Mouse (Mus musculus): ENCODE measurements at regions not wholly inside any gene's neighbourhood (a gene's known extent, or its start where the extent isn't known, plus 50 kb on each side); places are given as distances from the start of the nearest gene placed in this dataset.
A peak's percentile ranks its signal among the peaks of the same experiment; 100 is the strongest.

GRCm38 (mm10) chr4:12516497-12516896 lies 344.7 kb upstream of the Fam92a start:
- H3K36me3 ChIP-seq (ENCODE audit: control insufficient read depth, insufficient read depth, low read length): no peaks in the 10 kb centered on the region
- ATAC-seq (replicated peaks; ENCODE audit: insufficient number of reproducible peaks, low FRiP score, low TSS enrichment): no peak
- no peaks in the 10 kb centered on the region for H3K9me3 ChIP-seq (replicated peaks; ENCODE audit: control insufficient read depth, low read length)
- no peak overlapping the region for H3K9ac ChIP-seq (ENCODE audit: low read depth, low read length)
- H3K4me1 ChIP-seq (ENCODE audit: control insufficient read depth, insufficient read depth, low read length): no peaks in the 10 kb centered on the region
- no peak overlapping the region for H3K27ac ChIP-seq (ENCODE audit: low read depth, low read length)
- H3K4me3 ChIP-seq (ENCODE audit: low read depth, low read length): no peak overlapping the region
- H3K27me3 ChIP-seq (ENCODE audit: control insufficient read depth, insufficient read depth, low read length): no peaks in the 10 kb centered on the region
- H3K4me2 ChIP-seq: no peak overlapping the region
- WGBS (ENCODE audit: insufficient replicate concordance): 82% methylated on average over 10 of the region's 10 CpGs

- H3K27ac ChIP-seq (ENCODE audit: low read depth, low read length): peak overlapping the region; percentile 35; the same call in 1 of the 2 replicates
These were observed 340.0 kb upstream of the Fam92a start for GRCm38 (mm10) chr4:12511656-12512385.

GRCm38 (mm10) chr4:12506851-12507551 lies 335.2 kb upstream of the Fam92a start:
- Histone ChIP-seq H3K4me3 (ENCODE audit: low read depth, low read length) (no peak overlapping the region), H3K9ac (ENCODE audit: low read depth, low read length) (no peak overlapping the region), H3K27ac (ENCODE audit: low read depth, low read length) (0 out of 2 replicates have a peak overlapping the region, but pooled peaks have one; percentile 10), H3K9me3 (replicated peaks; ENCODE audit: control insufficient read depth, low read length) (no peaks in the 10 kb centered on the region), H3K27me3 (ENCODE audit: control insufficient read depth, insufficient read depth, low read length) (no peaks in the 10 kb centered on the region), H3K4me1 (ENCODE audit: control insufficient read depth, insufficient read depth, low read length) (peaks cover 2% of the 10 kb centered on the region; the same call in 1 of the 2 replicates), H3K36me3 (ENCODE audit: control insufficient read depth, insufficient read depth, low read length) (no peaks in the 10 kb centered on the region), H3K4me2 (peak overlapping the region; percentile 27)
- no peak for ATAC-seq (replicated peaks; ENCODE audit: insufficient number of reproducible peaks, low FRiP score, low TSS enrichment)
- 42% methylated on average over 8 of the region's 8 CpGs for WGBS (ENCODE audit: insufficient replicate concordance)

More at GRCm38 (mm10) chr4:12511656-12512385, 340.0 kb upstream of the Fam92a start:
- H3K36me3 ChIP-seq (ENCODE audit: control insufficient read depth, insufficient read depth, low read length): no peaks in the 10 kb centered on the region
- H3K9ac ChIP-seq (ENCODE audit: low read depth, low read length): no peak overlapping the region
- H3K4me1 ChIP-seq (ENCODE audit: control insufficient read depth, insufficient read depth, low read length): peaks cover 2% of the 10 kb centered on the region; the same call in 1 of the 2 replicates
- H3K9me3 ChIP-seq (replicated peaks; ENCODE audit: control insufficient read depth, low read length): no peaks in the 10 kb centered on the region
- H3K27me3 ChIP-seq (ENCODE audit: control insufficient read depth, insufficient read depth, low read length): no peaks in the 10 kb centered on the region
- WGBS (ENCODE audit: insufficient replicate concordance): 53% methylated on average over 10 of the region's 10 CpGs
- no peak overlapping the region for H3K4me3 ChIP-seq (ENCODE audit: low read depth, low read length)
- ATAC-seq (replicated peaks; ENCODE audit: insufficient number of reproducible peaks, low FRiP score, low TSS enrichment): peak; percentile 52; the same call in 1 of the 2 replicates
- no peak overlapping the region for H3K4me2 ChIP-seq

GRCm38 (mm10) chr4:12501086-12501485 lies 329.3 kb upstream of the Fam92a start:
- 63% methylated on average over 8 of the region's 8 CpGs for WGBS (ENCODE audit: insufficient replicate concordance)
- H3K4me1 ChIP-seq (ENCODE audit: control insufficient read depth, insufficient read depth, low read length): no peaks in the 10 kb centered on the region

GRCm38 (mm10) chr4:12498426-12498825 lies 326.6 kb upstream of the Fam92a start:
- no peak for ATAC-seq (replicated peaks; ENCODE audit: insufficient number of reproducible peaks, low FRiP score, low TSS enrichment)
- H3K27me3 ChIP-seq (ENCODE audit: control insufficient read depth, insufficient read depth, low read length): no peaks in the 10 kb centered on the region
- 24% methylated on average over 4 of the region's 4 CpGs for WGBS (ENCODE audit: insufficient replicate concordance)
- no peak overlapping the region; the same call in 1 of the 2 replicates for H3K4me2 ChIP-seq
- H3K9ac ChIP-seq (ENCODE audit: low read depth, low read length): no peak overlapping the region
- H3K4me3 ChIP-seq (ENCODE audit: low read depth, low read length): no peak overlapping the region
- H3K36me3 ChIP-seq (ENCODE audit: control insufficient read depth, insufficient read depth, low read length): no peaks in the 10 kb centered on the region
- no peak overlapping the region for H3K27ac ChIP-seq (ENCODE audit: low read depth, low read length)
- H3K4me1 ChIP-seq (ENCODE audit: control insufficient read depth, insufficient read depth, low read length): no peaks in the 10 kb centered on the region
- H3K9me3 ChIP-seq (replicated peaks; ENCODE audit: control insufficient read depth, low read length): no peaks in the 10 kb centered on the region

More at GRCm38 (mm10) chr4:12501086-12501485, 329.3 kb upstream of the Fam92a start:
- Histone ChIP-seq H3K27me3 (ENCODE audit: control insufficient read depth, insufficient read depth, low read length) (no peaks in the 10 kb centered on the region), H3K4me2 (no peak overlapping the region), H3K4me3 (ENCODE audit: low read depth, low read length) (no peak overlapping the region), H3K27ac (ENCODE audit: low read depth, low read length) (no peak overlapping the region), H3K9ac (ENCODE audit: low read depth, low read length) (no peak overlapping the region), H3K36me3 (ENCODE audit: control insufficient read depth, insufficient read depth, low read length) (no peaks in the 10 kb centered on the region), H3K9me3 (replicated peaks; ENCODE audit: control insufficient read depth, low read length) (no peaks in the 10 kb centered on the region)
- no peak for ATAC-seq (replicated peaks; ENCODE audit: insufficient number of reproducible peaks, low FRiP score, low TSS enrichment)

GRCm38 (mm10) chr4:12492468-12492867 lies 320.7 kb upstream of the Fam92a start:
- Histone ChIP-seq H3K27ac (ENCODE audit: low read depth, low read length) (no peak overlapping the region), H3K27me3 (ENCODE audit: control insufficient read depth, insufficient read depth, low read length) (no peaks in the 10 kb centered on the region), H3K4me2 (no peak overlapping the region), H3K9me3 (replicated peaks; ENCODE audit: control insufficient read depth, low read length) (no peaks in the 10 kb centered on the region), H3K9ac (ENCODE audit: low read depth, low read length) (no peak overlapping the region), H3K36me3 (ENCODE audit: control insufficient read depth, insufficient read depth, low read length) (no peaks in the 10 kb centered on the region), H3K4me1 (ENCODE audit: control insufficient read depth, insufficient read depth, low read length) (no peaks in the 10 kb centered on the region), H3K4me3 (ENCODE audit: low read depth, low read length) (no peak overlapping the region)
- no peak for ATAC-seq (replicated peaks; ENCODE audit: insufficient number of reproducible peaks, low FRiP score, low TSS enrichment)
- WGBS (ENCODE audit: insufficient replicate concordance): 48% methylated on average over 2 of the region's 2 CpGs

GRCm38 (mm10) chr4:12491306-12491705 lies 319.5 kb upstream of the Fam92a start:
- H3K36me3 ChIP-seq (ENCODE audit: control insufficient read depth, insufficient read depth, low read length): no peaks in the 10 kb centered on the region
- 84% methylated on average over 6 of the region's 6 CpGs for WGBS (ENCODE audit: insufficient replicate concordance)

GRCm38 (mm10) chr4:12490066-12490465 lies 318.3 kb upstream of the Fam92a start:
- Histone ChIP-seq H3K4me2 (no peak overlapping the region), H3K27me3 (ENCODE audit: control insufficient read depth, insufficient read depth, low read length) (no peaks in the 10 kb centered on the region), H3K4me1 (ENCODE audit: control insufficient read depth, insufficient read depth, low read length) (no peaks in the 10 kb centered on the region), H3K27ac (ENCODE audit: low read depth, low read length) (no peak overlapping the region), H3K36me3 (ENCODE audit: control insufficient read depth, insufficient read depth, low read length) (no peaks in the 10 kb centered on the region), H3K4me3 (ENCODE audit: low read depth, low read length) (no peak overlapping the region), H3K9me3 (replicated peaks; ENCODE audit: control insufficient read depth, low read length) (no peaks in the 10 kb centered on the region), H3K9ac (ENCODE audit: low read depth, low read length) (no peak overlapping the region)
- WGBS (ENCODE audit: insufficient replicate concordance): 58% methylated on average over 3 of the region's 3 CpGs
- ATAC-seq (replicated peaks; ENCODE audit: insufficient number of reproducible peaks, low FRiP score, low TSS enrichment): no peak

More at GRCm38 (mm10) chr4:12491306-12491705, 319.5 kb upstream of the Fam92a start:
- no peak for ATAC-seq (replicated peaks; ENCODE audit: insufficient number of reproducible peaks, low FRiP score, low TSS enrichment)
- no peak overlapping the region for H3K27ac ChIP-seq (ENCODE audit: low read depth, low read length)
- no peaks in the 10 kb centered on the region for H3K4me1 ChIP-seq (ENCODE audit: control insufficient read depth, insufficient read depth, low read length)
- no peak overlapping the region for H3K9ac ChIP-seq (ENCODE audit: low read depth, low read length)
- H3K9me3 ChIP-seq (replicated peaks; ENCODE audit: control insufficient read depth, low read length): no peaks in the 10 kb centered on the region
- no peak overlapping the region for H3K4me3 ChIP-seq (ENCODE audit: low read depth, low read length)
- no peaks in the 10 kb centered on the region for H3K27me3 ChIP-seq (ENCODE audit: control insufficient read depth, insufficient read depth, low read length)
- no peak overlapping the region for H3K4me2 ChIP-seq
